Mouse (Mus musculus): ENCODE measurements around the gene 2900011O08Rik.
"Not testable (repeated sequence)": the region's sequence is repeated elsewhere in the genome, so short reads cannot be mapped to it uniquely, and the experiment has no call there.

2900011O08Rik gene

DNA sequence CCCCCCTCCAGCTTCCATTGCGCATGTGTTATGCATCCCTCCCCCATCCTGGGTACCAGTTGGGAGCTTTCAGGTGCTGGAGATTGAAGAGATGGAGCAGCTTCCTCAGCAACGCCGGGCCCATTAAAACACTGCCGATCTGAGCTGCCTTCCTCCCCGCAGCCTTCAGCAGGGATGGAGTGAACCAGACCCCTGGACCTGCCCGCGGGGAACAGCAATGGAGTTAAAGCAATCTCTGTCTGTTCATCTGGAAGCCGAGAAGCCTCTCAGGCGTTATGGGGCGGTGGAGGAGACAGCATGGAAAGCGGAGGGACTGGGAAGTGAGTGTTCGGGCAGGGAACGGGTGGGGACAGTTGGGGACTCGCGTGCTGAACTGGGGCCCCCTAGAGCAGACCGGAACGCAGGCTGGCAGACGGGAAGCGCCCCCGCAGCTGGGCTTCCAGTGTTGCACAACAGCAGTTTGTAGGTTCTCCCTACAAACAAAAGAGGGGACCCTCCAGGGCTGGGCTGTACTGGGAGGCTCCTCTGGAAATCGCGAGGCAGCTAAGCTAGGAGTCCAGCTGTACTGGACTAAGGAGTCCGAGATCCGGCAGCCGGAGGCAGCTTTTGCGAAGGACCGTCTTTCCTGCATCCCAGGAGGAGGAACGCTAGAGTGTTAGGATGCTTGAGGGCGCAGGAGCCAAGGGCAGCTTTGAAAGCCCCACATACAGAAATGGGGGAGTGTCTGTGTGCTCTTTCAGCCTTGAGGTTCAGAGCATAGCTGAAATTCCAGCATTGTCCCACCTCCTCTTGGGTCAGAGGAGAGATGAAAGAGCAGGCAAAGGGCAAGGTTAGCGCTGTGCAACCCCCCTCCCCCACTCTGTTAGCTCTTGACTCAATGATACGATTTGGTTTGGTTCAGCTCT is at the start of gene 2900011O08Rik, which contains the start of gene Ifitm7:
2900011O08Rik (plus strand) TSS at position 31 of the 905 bp plus-strand sequence.
Ifitm7 (minus strand) TSS at position 315 of the 905 bp plus-strand sequence.
- DNase-seq (ENCODE audit: low spot score), result no peak

DNA sequence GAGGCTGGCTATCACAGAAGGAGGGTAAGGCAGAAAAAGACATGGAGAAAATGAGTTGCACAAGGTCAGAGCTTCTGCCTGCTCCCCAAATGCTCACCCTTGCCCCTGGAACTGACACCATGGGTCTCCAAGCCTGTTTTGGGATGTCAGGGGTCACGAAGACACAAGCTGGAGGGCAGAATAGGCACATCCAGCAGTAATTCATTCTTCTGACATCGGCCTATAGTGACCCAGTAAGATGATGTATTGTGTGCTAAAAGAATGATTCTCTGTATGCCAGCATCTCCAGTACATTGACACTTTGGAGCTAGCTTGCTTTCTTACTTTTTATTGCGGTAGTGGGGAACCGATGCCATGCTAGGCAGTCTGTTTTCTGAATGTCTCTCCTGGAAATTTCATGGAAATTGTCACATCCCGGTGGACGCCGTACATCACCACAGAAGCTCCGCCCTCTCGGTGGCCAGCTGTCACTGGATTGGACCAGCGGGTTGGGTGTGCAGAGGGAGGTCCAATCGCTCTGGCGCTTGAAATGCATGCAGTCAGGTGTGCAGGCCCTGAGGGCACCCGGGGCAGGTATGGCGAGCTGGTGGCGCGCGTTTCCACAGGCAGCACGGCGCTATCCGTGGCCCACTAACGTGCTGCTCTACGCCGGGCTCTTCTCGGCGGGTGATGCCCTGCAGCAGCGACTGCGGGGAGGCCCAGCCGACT is 46.1 kb upstream of the 2900011O08Rik start:
- DNase-seq (ENCODE audit: low spot score), result no peak

DNA sequence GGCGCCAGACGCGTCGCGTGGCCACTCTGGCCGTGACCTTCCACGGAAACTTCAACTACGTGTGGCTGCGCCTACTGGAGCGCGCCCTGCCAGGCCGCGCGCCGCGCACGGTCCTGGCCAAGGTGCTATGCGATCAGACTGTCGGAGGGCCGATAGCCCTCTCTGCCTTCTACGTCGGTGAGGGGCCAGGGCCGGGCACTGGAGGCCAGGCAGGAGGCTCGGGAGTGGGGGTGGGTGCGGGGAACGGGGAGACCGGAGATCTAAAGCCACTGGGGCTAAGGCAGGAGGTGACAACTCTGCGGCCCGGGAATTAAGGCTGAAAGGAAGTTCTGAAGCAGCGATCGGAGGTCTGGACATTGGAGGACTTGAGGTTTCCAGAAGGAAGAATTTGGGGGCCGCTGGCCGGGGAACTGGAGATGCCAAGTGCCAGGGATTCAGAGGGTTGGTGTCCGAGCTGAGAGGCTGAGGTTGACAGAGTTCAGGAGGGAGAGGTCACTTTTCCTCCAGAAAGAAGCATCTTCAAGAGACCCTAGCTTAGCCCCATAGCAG is 45.5 kb upstream of the 2900011O08Rik start:
- no peak for DNase-seq (ENCODE audit: low spot score)

DNA sequence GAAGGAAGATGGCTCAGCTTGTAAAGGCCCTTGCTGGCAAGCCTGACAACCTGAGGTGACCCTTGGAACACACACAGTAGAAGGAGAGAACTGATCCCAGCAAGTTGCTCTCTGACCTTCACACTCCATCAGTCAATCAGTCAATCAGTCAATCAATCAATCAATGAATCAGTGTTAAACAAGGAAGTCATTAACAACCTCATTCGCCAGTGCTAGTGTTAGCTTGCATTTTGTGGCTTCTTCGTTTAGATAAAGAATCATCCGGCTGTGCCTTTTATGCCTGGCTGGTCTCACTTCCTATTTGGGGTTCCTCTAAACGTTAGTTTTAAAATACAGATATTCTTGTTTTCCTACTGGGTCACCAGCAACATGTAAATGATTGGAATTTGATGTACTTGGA is 42.2 kb upstream of the 2900011O08Rik start:
- no peak for DNase-seq (ENCODE audit: low spot score)

DNA sequence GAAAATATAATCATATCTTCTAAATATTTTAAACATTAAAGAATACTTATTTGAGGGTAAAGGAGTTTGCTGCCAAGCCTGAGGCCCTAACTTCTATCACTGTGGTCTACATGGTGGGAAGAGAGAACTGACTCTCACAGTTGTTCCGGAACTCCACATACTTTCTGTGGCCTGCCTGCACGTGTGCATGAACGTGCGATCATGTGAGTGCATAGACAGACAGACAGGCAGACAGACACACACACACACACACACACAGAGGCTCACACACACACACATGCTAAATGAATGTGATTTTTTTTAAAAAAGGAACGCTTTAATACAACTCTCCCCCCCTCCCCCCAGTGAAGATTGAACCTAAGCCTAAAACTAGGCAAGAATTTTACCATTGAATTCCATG is 41.7 kb upstream of the 2900011O08Rik start:
- no peak for DNase-seq (ENCODE audit: low spot score)

DNA sequence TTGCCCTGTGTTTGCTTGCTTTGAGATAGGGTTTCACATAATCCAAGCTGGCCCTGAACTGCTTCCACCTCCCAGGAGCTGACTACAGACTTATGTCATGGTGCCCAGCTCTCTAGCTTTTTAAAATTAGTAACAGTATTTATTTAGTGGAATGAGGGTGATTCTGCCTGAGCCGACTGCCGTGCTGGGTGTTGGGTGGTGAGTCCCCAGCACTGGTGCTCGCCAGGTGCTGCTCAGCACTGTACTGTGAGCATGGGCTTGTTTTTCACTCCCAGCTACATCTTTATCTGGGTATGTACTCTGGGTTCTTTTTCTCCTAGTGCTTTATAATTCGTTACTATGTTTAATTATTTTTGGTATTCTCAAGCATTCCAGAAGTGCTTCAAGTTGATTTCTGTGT is 41.3 kb upstream of the 2900011O08Rik start:
- no peak for DNase-seq (ENCODE audit: low spot score)

DNA sequence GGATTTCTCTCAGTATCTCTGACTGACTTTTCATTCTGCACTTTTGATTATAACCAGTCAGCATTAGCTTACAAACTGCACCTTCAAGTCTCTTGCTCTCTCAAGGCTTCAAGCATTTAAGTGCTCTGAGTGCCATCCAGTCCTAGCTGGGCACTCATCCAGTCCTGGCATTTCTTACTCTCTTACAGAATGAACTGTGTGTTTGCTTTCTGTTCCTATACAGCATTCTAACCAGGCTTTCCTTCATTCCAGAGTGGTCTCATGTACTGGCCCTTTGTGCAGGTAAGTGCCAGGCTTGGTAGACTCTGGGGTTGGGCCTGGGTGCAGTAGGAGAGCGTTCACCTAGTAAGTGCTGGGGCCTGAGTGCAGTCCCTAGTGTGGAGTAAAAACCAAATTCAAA is 40.1 kb upstream of the 2900011O08Rik start:
- DNase-seq (ENCODE audit: low spot score), result no peak

DNA sequence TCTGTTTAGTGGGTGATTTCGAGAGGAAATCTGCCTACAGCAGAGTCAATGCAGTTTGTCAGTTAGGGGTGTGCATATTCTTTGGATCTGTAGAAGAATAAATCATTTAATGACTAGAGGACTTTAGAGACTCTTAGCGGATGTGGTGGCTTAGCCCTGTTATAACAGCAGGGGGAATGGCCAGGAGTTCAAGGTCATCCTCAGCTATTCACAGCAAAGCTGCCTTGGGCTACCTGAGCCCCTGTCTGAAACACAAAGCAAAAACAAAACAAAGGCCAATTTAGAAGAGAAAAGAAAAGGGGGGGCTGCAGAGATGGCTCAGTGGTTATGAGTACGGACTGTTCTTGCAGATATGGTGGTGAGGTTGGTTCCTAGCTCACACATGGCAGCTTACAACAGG is 35.2 kb upstream of the 2900011O08Rik start:
- DNase-seq (ENCODE audit: low spot score), result no peak

DNA sequence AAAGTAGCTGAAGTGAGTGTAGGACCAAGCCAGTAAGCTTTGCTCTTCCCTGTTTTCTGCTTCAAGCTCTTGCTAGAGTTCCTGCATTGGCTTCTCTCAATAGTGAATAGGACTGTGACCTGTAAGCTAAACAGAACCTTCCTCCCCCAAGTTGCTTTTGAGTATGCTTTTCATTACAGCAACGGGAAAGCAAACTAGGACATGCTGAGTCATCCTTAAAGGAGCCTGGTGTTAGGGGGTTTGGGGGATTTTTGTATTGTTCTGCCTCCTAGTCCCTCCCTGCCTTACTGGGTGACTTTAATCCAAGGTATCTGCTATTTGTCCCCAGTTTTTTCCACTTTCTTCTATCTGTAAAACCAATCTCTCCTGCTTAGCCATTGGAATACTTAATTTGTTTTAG is 24.4 kb upstream of the 2900011O08Rik start:
- no peak for DNase-seq (ENCODE audit: low spot score)

DNA sequence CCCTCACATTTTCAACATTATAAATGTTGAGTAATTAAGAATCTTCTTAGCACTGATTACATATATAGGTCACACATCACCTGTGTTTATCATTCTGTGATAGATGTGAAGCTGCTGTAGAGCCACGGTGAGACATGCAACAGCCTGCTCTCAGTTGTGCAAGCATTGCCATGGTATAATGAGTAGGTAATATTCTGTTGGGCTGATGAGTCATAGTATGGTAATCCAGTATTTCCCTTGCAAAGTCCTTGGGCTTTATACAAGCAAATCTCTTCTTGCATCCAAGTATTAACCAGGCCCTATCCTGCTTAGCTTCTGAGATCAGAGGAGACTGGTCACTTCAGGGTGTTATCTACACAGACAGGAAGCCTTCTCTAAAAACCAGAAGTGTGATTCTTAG is 17.3 kb upstream of the 2900011O08Rik start:
- no peak for DNase-seq (ENCODE audit: low spot score)

DNA sequence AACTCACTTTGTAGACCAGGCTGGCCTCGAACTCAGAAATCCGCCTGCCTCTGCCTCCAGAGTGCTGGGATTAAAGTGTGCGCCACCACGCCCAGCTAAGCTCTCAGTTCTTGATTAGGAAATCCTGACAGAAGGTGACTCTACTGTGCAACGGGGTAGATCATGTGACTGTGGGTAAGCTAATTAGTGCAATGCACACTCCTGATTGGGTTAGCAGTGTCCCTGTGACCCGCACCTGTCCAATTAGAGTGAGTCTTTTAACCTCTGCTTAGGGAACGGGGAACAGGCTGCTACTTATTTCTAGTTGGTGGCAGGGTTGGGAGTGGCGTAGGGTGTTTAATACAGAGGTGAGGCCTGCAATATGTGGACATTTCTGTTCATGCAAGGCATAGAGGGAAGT is 14.4 kb upstream of the 2900011O08Rik start:
- DNase-seq (ENCODE audit: low spot score), result no peak

DNA sequence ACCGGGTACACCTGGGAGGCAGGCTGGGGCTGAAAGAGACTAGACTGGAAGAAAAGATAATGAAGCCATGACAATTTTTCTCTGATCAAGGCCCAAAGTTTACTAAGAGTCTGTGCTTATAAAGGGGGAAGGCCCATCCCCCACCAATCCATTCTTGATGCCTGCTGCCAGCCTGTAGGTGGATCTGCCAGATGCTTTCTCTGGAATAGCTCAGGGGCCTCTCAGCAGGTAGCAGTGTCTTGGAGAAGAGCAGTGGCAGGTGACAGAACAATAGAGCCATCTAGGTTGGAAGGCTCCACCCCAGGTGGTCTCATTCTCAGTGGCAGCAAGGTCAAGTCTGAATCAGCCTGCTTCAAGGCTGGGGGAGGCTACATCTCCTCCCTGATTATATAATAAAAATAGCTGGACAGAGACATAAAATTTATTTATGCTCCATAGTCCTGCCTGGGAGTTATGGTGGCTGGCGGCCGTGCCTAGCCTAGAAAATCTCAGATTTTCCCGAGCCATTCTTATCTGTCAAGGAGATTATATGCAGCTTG is 10.0 kb upstream of the 2900011O08Rik start:
- not testable (repeated sequence) for DNase-seq (ENCODE audit: low spot score)

DNA sequence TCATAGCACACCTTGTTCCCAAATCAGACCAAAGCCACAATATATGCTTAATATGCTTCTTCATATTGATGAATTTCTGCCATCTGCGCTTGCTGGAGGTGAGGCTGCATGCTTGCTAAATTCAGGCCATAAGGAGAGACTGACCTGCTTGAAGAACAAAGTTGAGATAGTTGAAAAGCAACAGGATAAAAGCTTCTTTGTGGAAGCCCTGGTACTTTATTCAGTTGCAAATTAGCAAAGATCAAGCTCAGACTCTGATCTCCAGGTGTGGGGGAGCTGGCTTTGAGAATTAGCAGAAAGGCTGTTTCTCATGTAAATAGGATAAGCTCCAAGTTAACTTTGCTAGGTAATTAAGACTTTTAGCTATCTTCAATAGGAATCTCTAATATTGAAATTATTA is 9.4 kb upstream of the 2900011O08Rik start:
- DNase-seq (ENCODE audit: low spot score), result not testable (repeated sequence)

DNA sequence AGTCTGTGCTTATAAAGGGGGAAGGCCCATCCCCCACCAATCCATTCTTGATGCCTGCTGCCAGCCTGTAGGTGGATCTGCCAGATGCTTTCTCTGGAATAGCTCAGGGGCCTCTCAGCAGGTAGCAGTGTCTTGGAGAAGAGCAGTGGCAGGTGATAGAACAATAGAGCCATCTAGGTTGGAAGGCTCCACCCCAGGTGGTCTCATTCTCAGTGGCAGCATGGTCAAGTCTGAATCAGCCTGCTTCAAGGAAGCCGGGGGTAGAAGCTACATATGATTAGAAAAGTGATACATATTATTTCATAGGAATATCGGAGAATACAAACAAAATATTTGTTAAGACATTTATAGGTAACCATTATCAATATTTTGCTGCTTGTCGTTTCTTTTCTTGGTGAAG is 4.7 kb upstream of the 2900011O08Rik start:
- not testable (repeated sequence) for DNase-seq (ENCODE audit: low spot score)

DNA sequence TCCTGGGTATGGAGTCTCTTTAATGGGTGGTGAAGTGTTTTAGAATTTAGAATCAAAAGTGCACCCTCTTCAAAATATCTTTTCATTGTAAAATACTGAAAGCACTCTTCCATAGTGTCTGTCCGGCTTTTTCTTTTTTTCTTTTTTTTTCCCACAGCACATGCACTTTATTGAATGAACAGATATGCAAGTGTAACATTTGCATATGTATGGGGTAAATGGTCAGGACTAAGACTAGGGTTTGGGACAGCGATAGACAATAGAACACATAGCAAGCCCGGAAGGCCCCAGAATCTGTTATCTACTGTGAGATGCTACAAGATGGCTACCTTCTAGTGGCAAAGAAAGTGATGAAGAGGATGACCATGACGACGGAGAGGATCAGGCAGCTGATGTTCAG is 3.2 kb upstream of the 2900011O08Rik start:
- no peak for DNase-seq (ENCODE audit: low spot score)

DNA sequence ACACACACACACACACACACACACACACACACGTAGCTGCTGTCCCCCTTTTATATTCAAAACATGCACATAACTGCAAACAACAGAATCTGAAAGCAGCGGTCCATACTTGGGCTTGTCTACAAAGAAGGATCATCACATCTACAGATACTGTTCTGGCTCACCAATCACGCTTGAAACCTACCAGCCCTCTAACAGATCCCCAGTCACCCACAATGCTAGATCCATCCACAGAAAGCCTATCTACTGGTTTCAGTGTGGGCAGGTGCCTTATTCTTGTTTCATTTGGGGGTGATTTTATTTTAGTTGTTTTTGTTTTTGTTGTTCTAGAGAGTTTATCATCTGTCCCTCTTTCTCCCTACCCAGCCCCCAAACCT is 219 bp upstream of the 2900011O08Rik start:
- no peak for DNase-seq (ENCODE audit: low spot score)

DNA sequence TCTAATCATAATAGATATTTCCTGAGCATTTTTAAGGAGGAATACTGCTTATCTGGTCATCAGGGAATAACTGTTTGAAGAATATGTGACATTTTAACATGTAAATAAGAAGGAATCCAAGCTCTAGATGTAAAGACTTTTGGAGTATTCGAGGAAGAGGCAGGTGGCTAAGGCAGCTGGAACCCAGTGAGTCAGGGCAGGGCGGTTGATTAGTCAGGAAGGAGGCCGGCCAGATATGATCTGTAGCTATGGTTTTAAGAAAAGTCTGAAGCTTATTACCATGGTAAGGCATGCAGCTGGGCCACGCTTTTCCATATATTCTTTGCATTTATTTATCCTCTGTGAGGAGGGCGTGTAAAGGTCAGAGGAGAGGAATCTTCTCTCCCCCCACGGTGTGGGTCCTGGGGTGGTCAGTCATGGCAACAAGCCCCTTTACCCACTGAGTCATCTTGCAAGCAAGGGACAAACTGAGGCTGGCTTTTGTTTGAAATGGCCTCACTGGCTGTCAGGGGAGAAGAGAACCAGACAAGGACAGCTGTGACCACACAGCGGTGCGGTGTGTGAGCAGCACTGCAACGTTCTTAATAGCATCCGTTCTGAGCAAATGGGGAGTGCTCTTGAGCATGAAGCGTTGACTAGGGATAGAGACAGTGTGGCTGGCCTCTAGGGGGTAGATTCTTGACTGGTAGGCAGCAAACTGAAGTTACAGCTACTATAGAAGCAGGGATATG is 6.3 kb downstream of the 2900011O08Rik start:
- DNase-seq (ENCODE audit: low spot score), result no peak

DNA sequence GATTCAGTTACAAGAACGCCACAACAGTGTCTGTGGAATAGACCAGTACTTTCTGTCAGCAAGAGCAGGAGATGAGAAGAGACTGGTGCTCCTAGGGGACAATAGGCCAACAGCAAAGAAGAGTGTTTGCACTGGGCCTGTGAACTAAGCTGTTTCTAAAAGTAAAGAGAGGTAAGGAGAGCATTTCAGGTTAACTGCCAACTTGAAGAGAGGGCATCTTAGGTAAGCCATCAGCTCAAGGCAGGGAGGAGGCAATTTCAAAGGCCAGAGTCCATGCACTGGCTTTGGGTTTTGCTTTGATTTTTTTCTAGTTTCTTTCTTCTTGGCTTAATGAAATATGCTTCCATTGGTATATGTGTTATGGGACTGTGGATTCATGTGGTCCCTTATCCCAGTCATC is 7.7 kb downstream of the 2900011O08Rik start:
- DNase-seq (ENCODE audit: low spot score), result no peak

DNA sequence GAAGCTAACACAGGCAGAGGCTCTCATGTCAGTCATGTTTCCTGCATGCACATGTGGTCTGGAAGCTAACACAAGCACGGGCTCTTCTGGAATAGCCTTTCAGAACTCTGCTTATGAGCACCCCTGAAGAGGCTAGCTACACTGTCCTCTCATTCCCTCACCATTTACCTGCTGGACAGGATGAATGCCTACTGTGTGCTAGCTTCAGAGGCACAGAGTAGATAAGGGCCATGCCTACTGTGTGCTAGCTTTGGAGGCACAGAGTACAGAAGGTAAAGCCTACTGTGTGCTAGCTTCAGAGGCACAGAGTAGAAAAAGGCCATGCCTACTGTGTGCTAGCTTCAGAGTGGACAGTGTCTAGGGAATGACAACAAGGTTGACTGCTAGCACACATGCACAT is 8.1 kb downstream of the 2900011O08Rik start:
- DNase-seq (ENCODE audit: low spot score), result no peak

DNA sequence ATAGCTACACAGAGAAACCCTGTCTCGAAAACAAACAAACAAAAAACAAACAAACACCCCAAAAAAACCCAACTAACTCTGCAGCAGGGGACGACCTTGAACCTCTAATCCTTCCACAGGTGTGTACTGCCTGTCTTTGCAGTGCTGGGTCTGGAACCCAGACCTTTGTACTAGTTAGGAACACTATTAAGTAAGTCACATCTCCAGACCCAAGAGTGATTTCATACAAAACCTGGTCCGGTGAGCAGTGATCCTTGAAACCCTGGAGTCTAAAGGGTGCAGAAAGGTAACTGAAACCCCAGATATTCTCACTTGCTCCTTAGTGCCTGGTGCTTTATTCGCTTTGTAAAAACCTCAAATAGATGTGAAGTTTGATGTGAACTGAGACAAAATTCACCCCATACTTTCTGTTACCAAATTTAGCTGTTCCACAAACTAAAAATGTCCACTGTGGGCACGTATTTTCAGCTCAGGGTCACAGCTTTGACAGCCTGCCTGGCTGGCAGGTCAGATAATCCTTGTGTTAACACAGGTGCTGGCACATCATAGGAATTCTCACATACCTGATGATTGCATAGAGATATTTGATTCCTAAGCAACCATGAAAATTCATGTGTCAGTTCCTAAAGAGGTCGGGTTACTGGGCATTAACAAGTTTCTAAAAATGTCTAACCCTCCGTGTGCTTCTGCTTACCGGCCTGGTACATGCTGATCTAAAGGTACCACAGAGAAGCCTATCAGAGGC is 17.2 kb downstream of the 2900011O08Rik start:
- no peak for DNase-seq (ENCODE audit: low spot score)

DNA sequence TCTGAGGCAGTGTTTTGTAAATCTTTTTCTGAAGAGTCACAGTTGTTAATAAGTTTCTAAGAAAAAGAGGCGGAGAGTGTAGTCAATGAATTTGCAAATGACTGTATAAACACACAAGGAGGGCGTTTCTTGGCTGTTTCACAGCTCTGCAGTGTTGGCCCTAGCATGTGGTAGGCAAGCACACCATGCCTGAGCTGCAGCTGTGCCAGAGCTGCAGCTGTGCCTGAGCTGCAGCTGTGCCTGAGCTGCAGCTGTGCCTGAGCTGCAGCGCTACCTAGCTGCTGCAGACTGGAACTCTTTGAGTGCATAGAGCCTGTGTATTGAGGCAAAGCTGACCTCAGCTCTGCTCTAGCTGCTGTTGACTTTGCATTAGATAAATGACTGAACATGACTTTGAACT is 17.8 kb downstream of the 2900011O08Rik start:
- no peak for DNase-seq (ENCODE audit: low spot score)
